Mouse (Mus musculus) lung, embryonic 16.5 days (tissue): ENCODE results near the gene Foxr1. TPM values are rescaled to one million over a fixed set of nuclear protein-coding genes. Genes with fewer than 3 reads are reported as not detected.

Experiments
- ATAC-seq: fragments of 200-750 bp; cut with Nextera tagmentation; 2 replicates; pipeline ENCODE4 v1.8.0; 2017; ENCODE audit warnings: low read depth, mild to moderate bottlenecking, moderate library complexity
- H3K27ac ChIP-seq: fragments of 300-500 bp; sonication (generic); 2 replicates; pipeline ENCODE4 v1.5.1; 2014; ENCODE audit warnings: mild to moderate bottlenecking, control low read depth, low read length
- H3K27me3 ChIP-seq: fragments of 300-500 bp; sonication (generic); 2 replicates; pipeline ENCODE4 v1.6.1; 2014; ENCODE audit warnings: low read depth, low read length, mixed read lengths; ENCODE audit not compliant: control insufficient read depth, insufficient read depth
- H3K36me3 ChIP-seq: fragments of 300-500 bp; sonication (generic); 2 replicates; pipeline ENCODE4 v1.6.1; 2014; ENCODE audit warnings: low read length; ENCODE audit not compliant: control insufficient read depth, insufficient read depth
- H3K4me1 ChIP-seq: fragments of 300-500 bp; sonication (generic); replicated peaks from 2 replicates; pipeline ENCODE4 v1.6.1; 2014; ENCODE audit warnings: low read length, mixed read lengths; ENCODE audit not compliant: control insufficient read depth, insufficient read depth
- H3K4me2 ChIP-seq: fragments of 300-500 bp; sonication (generic); 2 replicates; pipeline ENCODE4 v1.6.1; 2014; ENCODE audit warnings: low read depth, low read length, control low read depth
- H3K4me3 ChIP-seq: fragments of 300-500 bp; sonication (generic); 2 replicates; pipeline ENCODE4 v1.5.1; 2014; ENCODE audit warnings: mild to moderate bottlenecking, low read length, control low read depth
- H3K9ac ChIP-seq: fragments of 300-500 bp; sonication (generic); 2 replicates; pipeline ENCODE4 v1.6.1; 2014; ENCODE audit warnings: low read length, control low read depth
- H3K9me3 ChIP-seq: fragments of 300-500 bp; sonication (generic); 2 replicates; pipeline ENCODE4 v1.6.1; 2016; ENCODE audit warnings: low read length; ENCODE audit not compliant: control insufficient read depth
- WGBS: fragments of 180-500 bp; shearing (Covaris S2); extraction: QIAGEN DNeasy Blood & Tissue Kit; methylation state at CpG from one replicate; pipeline ENCODE4 v1.1.7; 2014; 5-methylcytosine and 5-hydroxymethylcytosine counted together
- microRNA-seq: library from miRNA; unstranded; fragments of <30 nt; microRNA quantifications from one replicate; pipeline ENCODE4, GENCODE M21; 2016
- polyA plus RNA-seq: library from polyadenylated mRNA; unstranded; fragments of >200 nt; fragmentation: Nextera tagmentation; extraction: Ambion mirVana; gene quantifications from 2 replicates; pipeline ENCODE4 v1.2.1, GENCODE M21; 2015

The Foxr1 gene
- polyA plus RNA-seq, 1 experiment from 2014 or later = not detected

- ATAC-seq = no peak
- H3K4me3 ChIP-seq = peak overlapping the region; percentile 68
- no peaks in the 10 kb centered on the region for H3K9me3 ChIP-seq
- 29% methylated on average over 4 of the region's 4 CpGs for WGBS
- peaks cover 10% of the 10 kb centered on the region for H3K4me1 ChIP-seq
- peak overlapping the region; percentile 93 for H3K4me2 ChIP-seq
- H3K36me3 ChIP-seq = peaks cover 19% of the 10 kb centered on the region
- no peak overlapping the region for H3K27ac ChIP-seq
- peak overlapping the region; percentile 85 for H3K9ac ChIP-seq
- H3K27me3 ChIP-seq = no peaks in the 10 kb centered on the region
Observed at GRCm38 (mm10) chr9:44398087-44398486, 42.8 kb downstream of the Foxr1 start.

- Histone ChIP-seq H3K36me3 (peaks cover 10% of the 10 kb centered on the region), H3K4me2 (peak within 1 kb of the TSS; percentile 93), H3K9me3 (no peaks in the 10 kb centered on the region), H3K27ac (peak within 1 kb of the TSS; percentile 76), H3K4me3 (peak within 1 kb of the TSS; percentile 68), H3K9ac (peak within 1 kb of the TSS; percentile 85), H3K4me1 (peaks cover 10% of the 10 kb centered on the region), H3K27me3 (no peaks in the 10 kb centered on the region)
- WGBS = under 1% methylated on average over 43 of the region's 43 CpGs
- ATAC-seq = peak; percentile 98
Observed at GRCm38 (mm10) chr9:44396684-44397411, 44.1 kb downstream of the Foxr1 start, which contains the start of gene Slc37a4. Gene Slc37a4 (plus strand): TSS chr9:44396852.

GRCm38 (mm10) chr9:44391466-44391865 is 49.5 kb downstream of the Foxr1 start:
- Histone ChIP-seq H3K4me2 (no peak overlapping the region), H3K36me3 (peaks cover 34% of the 10 kb centered on the region), H3K27me3 (no peaks in the 10 kb centered on the region), H3K4me1 (no peaks in the 10 kb centered on the region), H3K9ac (no peak overlapping the region), H3K4me3 (no peak overlapping the region), H3K27ac (no peak overlapping the region), H3K9me3 (no peaks in the 10 kb centered on the region)
- 29% methylated on average over 4 of the region's 4 CpGs for WGBS
- ATAC-seq = peak; percentile 59

GRCm38 (mm10) chr9:44389273-44389672 is 51.7 kb downstream of the Foxr1 start:
- Histone ChIP-seq H3K4me1 (no peaks in the 10 kb centered on the region), H3K4me2 (no peak overlapping the region), H3K36me3 (peaks cover 51% of the 10 kb centered on the region), H3K27me3 (no peaks in the 10 kb centered on the region), H3K4me3 (no peak overlapping the region), H3K27ac (no peak overlapping the region), H3K9ac (no peak overlapping the region), H3K9me3 (no peaks in the 10 kb centered on the region)
- WGBS = 58% methylated on average over 8 of the region's 8 CpGs
- ATAC-seq = no peak

- 84% methylated on average over 3 of the region's 3 CpGs for WGBS
Observed at GRCm38 (mm10) chr9:44387221-44387620, 53.7 kb downstream of the Foxr1 start.

GRCm38 (mm10) chr9:44384596-44384995 is 56.3 kb downstream of the Foxr1 start:
- Histone ChIP-seq H3K9me3 (no peaks in the 10 kb centered on the region), H3K4me3 (no peak overlapping the region), H3K4me2 (no peak overlapping the region), H3K36me3 (peaks cover 61% of the 10 kb centered on the region), H3K9ac (no peak overlapping the region), H3K27ac (no peak overlapping the region), H3K4me1 (peaks cover 10% of the 10 kb centered on the region), H3K27me3 (no peaks in the 10 kb centered on the region)
- no peak for ATAC-seq
- 87% methylated on average over 13 of the region's 13 CpGs for WGBS

More at GRCm38 (mm10) chr9:44387221-44387620, 53.7 kb downstream of the Foxr1 start:
- peaks cover 63% of the 10 kb centered on the region for H3K36me3 ChIP-seq
- no peaks in the 10 kb centered on the region for H3K4me1 ChIP-seq
- H3K4me2 ChIP-seq = no peak overlapping the region
- H3K9me3 ChIP-seq = no peaks in the 10 kb centered on the region
- H3K27ac ChIP-seq = no peak overlapping the region
- ATAC-seq = no peak
- no peaks in the 10 kb centered on the region for H3K27me3 ChIP-seq
- H3K9ac ChIP-seq = no peak overlapping the region
- no peak overlapping the region for H3K4me3 ChIP-seq

Small RNA genes within 50 kb of the gene (microRNA-seq; reads per million reads assigned to microRNA genes)
- gene Mir7085 = not detected

Other genes with a start within 250 kb of the Foxr1 start
- gene Cbl, start 207.1 kb downstream of the Foxr1 start, polyA plus RNA-seq = 15.3 and 15.5 TPM in 2 replicates
- gene Ccdc153, start 200.5 kb downstream of the Foxr1 start, polyA plus RNA-seq = 7.3 and 14.3 TPM in 2 replicates
- gene Pdzd3, start 189.7 kb downstream of the Foxr1 start, polyA plus RNA-seq = 0.11 TPM in 1 of 2 replicates, not detected in the other
- 9.5 and 10.4 TPM in 2 replicates for gene Nlrx1, start 172.5 kb downstream of the Foxr1 start, polyA plus RNA-seq
- 1.4 and 2.1 TPM in 2 replicates for gene Abcg4, start 152.5 kb downstream of the Foxr1 start, polyA plus RNA-seq
- 24.3 and 25.1 TPM in 2 replicates for gene Hinfp, start 135.5 kb downstream of the Foxr1 start, polyA plus RNA-seq
- gene C2cd2l, start 120.9 kb downstream of the Foxr1 start, polyA plus RNA-seq = 6.8 and 7.4 TPM in 2 replicates
- 38.0 and 42.3 TPM in 2 replicates for gene Dpagt1, start 115.1 kb downstream of the Foxr1 start, polyA plus RNA-seq
- 318 and 395 TPM in 2 replicates for gene H2afx, start 106.4 kb downstream of the Foxr1 start, polyA plus RNA-seq
- gene Hmbs, start 96.9 kb downstream of the Foxr1 start, polyA plus RNA-seq = 110 and 117 TPM in 2 replicates
- gene Vps11, start 79.5 kb downstream of the Foxr1 start, polyA plus RNA-seq = 31.4 and 32.8 TPM in 2 replicates
- gene Hyou1, start 61.6 kb downstream of the Foxr1 start, polyA plus RNA-seq = 38.2 and 42.0 TPM in 2 replicates
- 19.9 and 21.9 TPM in 2 replicates for gene Slc37a4, start 44.3 kb downstream of the Foxr1 start, polyA plus RNA-seq
- gene Rps25, start 34.0 kb downstream of the Foxr1 start, polyA plus RNA-seq = 1,846 and 1,855 TPM in 2 replicates
- gene Trappc4, start 33.5 kb downstream of the Foxr1 start, polyA plus RNA-seq = 131 and 135 TPM in 2 replicates
- 32.5 TPM in 2 replicates for gene Ccdc84, start 22.6 kb downstream of the Foxr1 start, polyA plus RNA-seq
- 1.8 and 2.0 TPM in 2 replicates for gene Upk2, start 13.8 kb upstream of the Foxr1 start, polyA plus RNA-seq
- 14.1 and 16.1 TPM in 2 replicates for gene Bcl9l, start 41.7 kb upstream of the Foxr1 start, polyA plus RNA-seq
- 0.08 and 0.29 TPM in 2 replicates for gene Cxcr5, start 120.7 kb upstream of the Foxr1 start, polyA plus RNA-seq
- gene Ddx6, start 163.8 kb upstream of the Foxr1 start, polyA plus RNA-seq = 15.2 and 16.5 TPM in 2 replicates
- not detected in 2 replicates for gene Treh, start 232.1 kb upstream of the Foxr1 start, polyA plus RNA-seq